Mouse (Mus musculus) lung, adult 2 months (tissue): ENCODE data around the gene Madd.

Experiments
- CTCF ChIP-seq: fragments of 200-500 bp; IDR thresholded peaks from 2 replicates; pipeline ENCODE4 v1.5.1; 2011; ENCODE audit warnings: mild to moderate bottlenecking, low read length, control low read depth; ENCODE audit not compliant: insufficient read depth
- POLR2A ChIP-seq: fragments of 200-500 bp; IDR thresholded peaks from 2 replicates; pipeline ENCODE4 v1.6.1; 2011; ENCODE audit warnings: low read depth, mild to moderate bottlenecking, control low read depth, low read length, borderline replicate concordance; ENCODE audit errors: extremely low read depth

DNA sequence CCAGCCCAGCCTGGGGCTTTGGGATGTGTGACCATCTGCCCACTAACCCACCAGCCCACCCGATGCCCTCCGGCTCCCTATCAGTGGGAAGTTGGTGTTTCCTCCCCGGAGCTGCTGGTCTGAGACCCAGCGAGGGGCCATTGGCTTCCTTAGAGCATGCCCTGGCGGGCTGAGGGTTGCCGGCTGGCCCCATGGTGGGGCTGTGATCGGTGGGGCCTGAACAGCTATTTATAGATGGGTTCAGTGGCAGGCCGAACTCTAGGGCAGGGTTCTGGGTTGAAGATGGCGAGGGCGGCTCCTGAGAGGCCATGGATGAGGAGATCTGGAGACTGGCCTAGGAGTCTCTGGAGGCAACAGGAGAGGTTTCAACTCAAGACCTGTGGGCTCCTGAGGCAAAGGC lies 86.6 kb downstream of the Madd start:
- no peak for TF ChIP-seq POLR2A
- no peak for TF ChIP-seq CTCF
